Mouse (Mus musculus) thymus, postnatal 25 days (tissue): ENCODE data around the gene Ccdc173.
A peak's percentile ranks its signal among the peaks of the same experiment; 100 is the strongest.
"Not testable (repeated sequence)": the region's sequence is repeated elsewhere in the genome, so short reads cannot be mapped to it uniquely, and the experiment has no call there.

Experiments
- DNase-seq: peaks from one replicate; pipeline ENCODE4 v3.0.0; 2022

Gene Ccdc173

GRCm38 (mm10) chr2:69789429-69790069 is at the start of gene Ccdc173, which contains the start of gene Phospho2:
Ccdc173 (minus strand) TSS chr2:69789575.
Phospho2 (plus strand) TSS chr2:69789623.
- DNase-seq = peak; percentile 97

- no peak for DNase-seq
Observed at GRCm38 (mm10) chr2:69838707-69839106, 49.3 kb upstream of the Ccdc173 start.

DNA sequence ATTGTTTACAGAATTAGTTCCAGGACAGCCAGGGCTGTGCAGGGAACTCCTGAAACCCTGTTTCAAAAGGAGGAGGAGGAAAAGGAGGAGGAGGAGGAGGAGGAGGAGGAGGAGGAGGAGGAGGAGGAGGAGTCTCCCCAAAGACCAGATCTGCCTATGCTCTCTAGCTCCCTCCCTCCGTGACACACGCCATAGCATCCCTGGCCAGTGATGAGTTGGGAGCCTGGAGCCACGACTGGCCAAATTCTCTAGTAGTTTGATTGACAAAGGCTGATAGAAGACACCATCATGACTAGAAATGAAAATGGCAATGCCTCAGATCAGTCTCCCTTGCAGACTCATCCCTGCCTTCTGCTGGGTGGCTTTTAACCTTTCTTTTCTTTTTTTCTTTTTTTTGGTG is 48.6 kb upstream of the Ccdc173 start:
- DNase-seq = no peak

GRCm38 (mm10) chr2:69837244-69837967 is 48.0 kb upstream of the Ccdc173 start:
- no peak for DNase-seq

GRCm38 (mm10) chr2:69830116-69830515 is 40.7 kb upstream of the Ccdc173 start:
- no peak for DNase-seq

DNA sequence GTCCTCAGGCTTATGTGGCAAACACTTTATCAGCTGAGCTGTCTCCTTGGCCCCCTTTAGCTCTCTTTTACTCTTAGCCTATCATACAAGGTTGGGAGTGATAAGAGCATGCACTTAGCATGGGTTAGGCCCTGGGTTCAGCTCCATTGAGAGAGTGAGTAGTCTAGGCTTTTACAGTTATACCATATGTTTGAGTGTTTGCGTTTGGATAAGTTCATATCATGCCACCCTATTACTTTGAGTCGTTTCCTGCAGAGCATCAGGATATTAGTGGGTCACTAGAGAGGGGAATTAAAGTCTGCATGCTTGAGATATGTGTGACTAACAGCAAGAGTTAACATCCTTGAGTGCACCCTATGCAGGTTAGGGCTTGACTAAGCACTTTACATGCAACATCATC is 40.3 kb upstream of the Ccdc173 start:
- DNase-seq = no peak

GRCm38 (mm10) chr2:69828031-69828430 is 38.7 kb upstream of the Ccdc173 start:
- no peak for DNase-seq

- no peak for DNase-seq
Observed at GRCm38 (mm10) chr2:69826380-69826779, 37.0 kb upstream of the Ccdc173 start.

DNA sequence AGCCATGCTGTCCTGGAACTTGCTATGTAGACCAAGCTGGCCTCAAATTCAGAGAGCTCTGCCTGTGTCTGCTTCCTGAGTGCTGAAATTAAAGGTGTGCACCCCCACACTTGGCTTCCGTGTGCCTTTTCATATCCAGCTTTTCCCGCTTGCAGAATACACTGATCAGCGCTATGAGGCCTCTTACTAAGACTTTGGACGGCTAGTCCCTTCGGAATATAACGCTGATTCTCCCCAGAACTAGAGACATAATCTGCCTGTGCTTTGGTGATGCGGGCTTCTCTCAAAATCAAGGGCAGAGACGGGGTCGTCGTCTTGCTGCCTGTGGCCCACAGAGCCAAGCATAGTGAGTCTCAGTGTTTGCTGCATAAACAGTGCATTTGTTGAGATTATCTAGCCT is 36.5 kb upstream of the Ccdc173 start:
- no peak for DNase-seq

DNA sequence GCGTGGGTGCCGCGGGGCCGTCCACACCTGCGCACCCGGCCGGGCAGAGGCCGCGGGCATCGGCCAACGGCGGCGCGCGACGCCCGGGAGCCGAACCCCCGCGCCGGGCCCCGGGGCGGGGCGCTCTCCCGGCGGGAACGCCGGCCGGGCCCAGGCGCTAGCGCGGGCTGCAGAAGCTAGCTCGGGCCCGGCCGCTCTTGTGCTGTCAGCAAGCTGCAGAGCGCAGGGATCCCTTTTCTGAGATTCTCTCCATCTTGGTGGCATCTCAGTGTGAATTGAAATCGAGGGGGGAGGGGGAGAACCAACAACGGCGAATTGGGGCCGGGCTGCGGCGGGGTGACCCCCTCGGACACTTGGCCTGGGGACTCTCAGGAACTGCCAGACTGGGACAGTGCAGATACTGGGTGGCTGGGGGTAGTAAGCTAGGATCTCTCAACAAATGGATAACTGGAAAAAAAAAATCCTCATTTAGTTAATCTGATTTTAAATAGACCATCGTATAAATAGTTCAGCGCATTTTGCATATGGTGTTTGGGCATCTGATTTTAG is 33.8 kb upstream of the Ccdc173 start:
- DNase-seq = peak; percentile 21

- peak; percentile 30 for DNase-seq
Observed at GRCm38 (mm10) chr2:69822361-69823128, 33.2 kb upstream of the Ccdc173 start.

DNA sequence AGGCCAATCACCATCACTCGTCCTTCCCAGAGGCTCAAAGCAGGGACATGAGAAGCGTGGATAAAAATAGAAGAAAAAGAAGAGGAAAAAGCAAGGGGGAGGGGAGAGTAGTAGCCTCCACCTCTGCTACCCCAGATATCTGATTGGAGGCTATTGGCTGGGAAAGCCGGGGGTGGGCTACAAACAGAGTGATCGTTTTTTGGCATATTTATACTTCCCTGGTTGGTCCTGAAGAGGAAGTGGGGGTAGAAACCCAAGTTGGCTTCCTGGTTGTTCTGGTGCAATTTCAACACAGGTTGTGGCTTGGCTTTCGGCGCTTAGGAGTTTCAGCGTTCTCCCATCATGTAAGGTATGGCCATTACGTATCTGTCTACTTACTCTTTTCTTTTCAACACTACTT is 32.3 kb upstream of the Ccdc173 start, which contains the start of gene Klhl23:
Klhl23 (plus strand) TSS at position 234 of the 400 bp plus-strand sequence.
- peak; percentile 30 for DNase-seq

DNA sequence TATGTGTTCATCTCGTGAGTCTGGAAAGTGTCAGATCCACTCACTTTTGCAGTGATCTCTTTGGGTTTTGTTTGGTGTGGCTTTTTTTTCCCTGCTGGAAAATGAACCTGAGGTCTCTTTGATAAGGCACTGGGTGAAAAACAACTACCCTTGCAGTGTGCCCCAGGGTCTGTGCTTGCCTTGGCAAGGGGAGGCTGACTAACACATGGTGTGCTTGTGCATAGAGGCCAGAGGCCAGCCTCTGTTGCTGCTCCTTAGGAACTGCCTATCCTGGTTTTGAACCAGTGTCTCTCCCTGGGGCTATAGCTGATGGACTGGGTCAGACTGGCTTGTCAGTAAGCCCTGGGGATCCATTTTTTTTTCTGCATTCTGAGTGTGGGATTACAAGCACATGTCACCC is 30.8 kb upstream of the Ccdc173 start:
- no peak for DNase-seq

DNA sequence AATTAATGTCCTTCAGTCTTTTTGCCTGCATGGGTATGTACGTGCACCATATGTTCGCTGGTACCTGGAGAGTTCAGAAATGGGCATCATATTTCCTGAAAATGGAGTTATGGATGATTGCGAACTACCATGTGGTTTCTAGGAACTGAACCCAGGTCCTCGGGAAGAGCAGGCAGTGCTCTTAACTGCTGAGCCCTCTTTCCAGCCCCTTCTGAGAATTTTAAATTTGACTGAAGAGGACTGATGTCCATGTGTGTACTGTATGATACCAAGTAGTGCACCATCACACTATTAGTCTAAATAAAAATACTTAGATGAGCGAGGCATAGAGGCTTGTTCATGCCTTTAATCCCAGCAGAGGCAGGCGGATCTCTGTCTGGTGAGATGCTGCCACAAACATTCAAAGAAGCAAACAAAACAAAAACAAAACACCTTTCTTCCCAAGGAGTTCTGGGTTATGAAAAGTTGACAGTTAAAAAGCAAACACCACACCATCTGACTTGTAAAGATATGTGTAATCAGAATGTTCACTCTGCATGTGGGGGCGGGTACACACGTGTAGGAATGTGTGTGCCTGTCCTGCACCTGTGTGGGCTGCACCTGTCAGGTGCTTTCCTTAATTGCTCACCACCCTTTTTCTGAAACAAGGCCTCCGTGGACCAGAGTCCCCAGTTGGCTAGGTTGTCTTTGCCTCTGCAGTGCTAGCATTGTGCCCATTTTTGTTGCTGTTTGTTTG is 29.1 kb upstream of the Ccdc173 start:
- DNase-seq = no peak

DNA sequence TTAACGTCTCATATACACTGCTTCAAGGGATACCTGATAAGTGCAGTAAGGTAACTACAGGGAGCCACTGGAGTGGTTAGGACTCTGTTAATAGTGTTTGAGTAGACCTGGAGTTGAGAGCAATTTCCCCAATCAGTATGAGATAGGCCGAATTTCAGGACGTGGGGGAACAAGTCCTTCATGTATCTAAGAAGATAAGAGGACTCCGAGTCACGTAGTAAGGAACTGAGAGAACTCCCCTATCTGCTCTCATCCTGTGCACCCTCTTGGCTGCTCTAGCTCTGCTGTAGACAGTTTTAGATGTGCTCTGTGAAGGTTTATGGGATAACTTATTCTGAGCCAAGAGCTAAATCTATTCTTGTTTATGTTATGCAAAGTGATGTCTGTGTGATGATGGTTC is 27.2 kb upstream of the Ccdc173 start:
- DNase-seq = no peak

DNA sequence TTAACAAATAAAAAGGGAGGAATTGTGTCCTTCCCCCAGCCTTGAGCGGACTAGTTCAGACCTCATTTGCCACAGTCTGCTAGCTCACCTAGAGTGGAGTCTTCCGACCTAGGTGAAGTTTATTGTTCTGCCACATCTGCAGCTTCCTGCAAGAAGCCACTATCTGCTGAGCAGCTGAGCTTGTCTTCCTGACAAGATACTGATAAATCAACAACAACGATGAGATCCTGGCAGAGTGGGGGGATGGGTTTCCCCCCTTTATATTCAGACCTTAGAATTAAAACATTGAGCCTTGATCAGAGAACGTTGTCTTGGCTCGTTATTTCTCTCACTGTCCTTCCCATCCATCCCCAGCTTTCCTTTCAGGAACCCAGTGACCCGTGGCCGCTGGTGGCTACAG is 22.0 kb upstream of the Ccdc173 start:
- DNase-seq = not testable (repeated sequence)

DNA sequence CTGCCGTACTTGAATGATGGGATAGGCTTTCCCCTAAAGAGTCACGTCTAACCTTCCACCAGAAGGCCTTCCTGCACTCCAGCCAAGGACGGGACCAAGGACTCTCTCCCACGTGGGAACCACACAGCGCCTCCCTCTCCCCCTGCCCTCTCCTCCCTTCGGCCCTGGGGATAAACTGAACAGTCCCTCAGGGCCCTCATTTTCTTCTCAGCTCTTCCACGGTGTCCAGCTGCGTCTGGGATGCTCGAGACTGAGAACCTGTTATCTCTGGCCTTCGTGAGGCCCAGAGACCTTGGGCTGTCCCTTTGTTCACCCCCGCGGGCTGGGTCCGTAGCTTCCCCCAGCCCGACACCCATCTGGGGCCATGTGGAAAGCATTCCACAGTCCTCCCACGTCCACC is 20.8 kb upstream of the Ccdc173 start:
- DNase-seq = no peak

DNA sequence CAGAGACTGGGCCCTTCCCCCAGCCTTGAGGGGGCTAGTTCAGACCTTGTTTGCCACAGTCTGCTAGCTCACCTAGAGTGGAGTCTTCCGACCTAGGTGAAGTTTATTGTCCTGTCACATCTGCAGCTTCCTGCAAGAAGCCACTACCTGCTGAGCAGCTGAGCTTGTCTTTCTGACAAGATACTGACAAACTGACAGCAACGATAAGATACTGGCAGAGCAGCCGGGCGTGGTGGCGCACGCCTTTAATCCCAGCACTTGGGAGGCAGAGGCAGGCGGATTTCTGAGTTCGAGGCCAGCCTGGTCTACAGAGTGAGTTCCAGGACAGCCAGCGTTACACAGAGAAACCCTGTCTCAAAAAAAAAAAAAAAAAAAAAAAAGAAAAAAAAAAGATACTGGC is 15.3 kb upstream of the Ccdc173 start:
- not testable (repeated sequence) for DNase-seq

- DNase-seq = no peak
Observed at GRCm38 (mm10) chr2:69803756-69804155, 14.4 kb upstream of the Ccdc173 start.

DNA sequence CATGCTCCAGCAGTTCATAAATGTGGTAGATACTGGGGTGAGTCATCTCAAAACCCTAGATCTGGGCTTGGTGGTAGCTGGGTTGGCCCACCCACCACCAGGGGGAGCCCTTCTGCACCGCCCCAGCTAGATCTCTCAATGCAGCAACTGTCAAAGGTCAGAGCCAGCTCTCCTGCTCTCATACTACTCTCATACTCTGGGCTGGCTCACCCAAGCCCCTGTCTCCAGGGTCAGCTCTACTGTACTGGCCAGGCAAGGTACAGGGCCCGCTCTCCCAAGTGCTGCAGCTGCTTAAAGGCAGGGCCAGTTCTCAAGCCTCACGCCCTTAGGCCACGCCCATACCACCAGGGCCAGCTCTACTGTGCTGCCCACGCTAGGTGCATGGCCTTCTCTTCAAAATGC is 13.5 kb upstream of the Ccdc173 start:
- peak; percentile 83 for DNase-seq

DNA sequence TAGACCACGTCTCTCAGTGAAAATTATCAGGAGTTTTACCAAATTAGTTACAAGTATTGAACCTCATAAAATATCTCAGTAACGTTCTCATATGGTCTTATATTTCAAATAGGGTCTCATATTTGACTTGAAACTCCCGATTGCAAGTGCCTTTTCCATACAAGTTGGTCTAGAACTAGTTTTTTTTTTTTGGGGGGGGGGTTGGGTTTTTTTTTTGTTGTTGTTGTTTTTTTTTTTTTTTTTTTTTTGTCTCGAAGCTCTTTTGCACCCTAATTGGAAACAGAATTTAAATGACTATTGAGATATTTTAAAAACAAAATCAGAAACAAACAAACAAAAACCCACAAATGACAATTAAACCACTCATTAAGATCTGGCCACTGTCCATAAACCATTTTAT is 1.3 kb upstream of the Ccdc173 start:
- no peak for DNase-seq

DNA sequence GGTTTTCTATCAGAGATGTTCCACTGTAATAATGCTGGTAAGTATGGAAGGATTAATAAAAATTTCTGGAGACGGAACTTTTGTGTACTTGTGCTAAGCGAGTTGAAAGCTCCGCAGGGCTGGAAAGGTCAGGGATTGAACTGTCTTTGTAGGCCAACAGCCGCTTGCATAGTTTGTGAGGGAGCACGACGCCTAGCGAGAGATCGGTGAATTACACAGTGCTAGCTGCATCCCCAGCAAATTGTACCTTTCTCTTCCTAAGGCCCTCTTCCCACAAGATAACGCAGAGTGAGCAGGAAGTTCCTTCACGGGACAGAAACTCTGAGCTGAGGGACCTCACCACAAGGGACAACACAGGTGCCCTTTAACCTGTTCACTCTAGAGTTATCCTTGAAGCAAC is 910 bp upstream of the Ccdc173 start:
- peak; percentile 87 for DNase-seq

DNA sequence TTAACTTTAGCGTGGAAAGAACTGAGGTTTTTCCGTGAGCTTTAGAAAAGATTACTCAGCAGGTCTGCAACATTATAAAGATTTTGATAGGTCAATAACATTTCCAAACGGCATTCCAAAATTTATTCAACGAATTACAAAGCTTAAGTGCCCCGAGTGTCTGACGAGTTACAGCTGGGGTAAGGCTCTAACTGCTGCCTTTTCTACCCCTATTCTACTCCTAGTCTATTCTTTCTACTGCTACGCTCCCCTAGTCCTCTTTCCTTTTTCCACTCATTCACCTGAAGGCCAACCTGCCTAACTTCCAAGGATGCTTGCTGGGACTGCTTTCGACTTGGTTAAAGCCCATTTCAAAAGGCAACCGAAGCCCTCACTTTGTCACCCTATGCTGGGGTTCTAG is 401 bp downstream of the Ccdc173 start:
- DNase-seq = no peak
